Mouse (Mus musculus): ENCODE measurements around the gene Hist1h2ab.

DNA sequence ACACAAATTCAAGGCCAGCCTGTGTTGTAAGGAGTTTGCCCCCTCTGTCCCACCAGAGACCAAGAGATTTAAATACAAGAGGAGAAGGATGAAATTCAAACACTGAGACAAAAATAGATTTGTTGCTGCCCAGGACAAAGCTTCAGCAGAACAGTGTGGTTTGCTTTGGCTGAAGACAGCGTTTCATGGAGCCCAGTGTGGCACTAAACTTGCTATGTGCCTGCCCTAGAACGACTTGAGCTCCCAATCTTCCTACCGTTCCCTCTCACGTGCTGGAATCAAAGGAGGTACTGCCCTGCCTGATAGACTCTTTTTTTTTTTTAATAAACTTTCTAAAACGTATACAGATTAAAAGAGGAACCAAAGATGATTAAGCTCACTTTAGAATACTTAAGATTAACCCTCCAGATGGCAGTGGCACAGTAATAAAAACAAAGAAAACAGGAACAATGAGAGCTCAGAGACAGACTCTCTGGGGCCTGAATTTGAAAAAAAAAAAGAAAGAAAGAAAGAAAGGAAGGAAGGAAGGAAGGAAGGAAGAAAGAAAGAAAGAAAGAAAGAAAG is 18.0 kb downstream of the Hist1h2ab start:
- no peak for TF ChIP-seq POLR2A (IDR thresholded peaks at IDR 0.05; ENCODE audit: low read depth, low read length)
- no peak for TF ChIP-seq CTCF (IDR thresholded peaks at IDR 0.05; ENCODE audit: extremely low read depth, insufficient read depth, insufficient read length, insufficient replicate concordance)
